Mouse (Mus musculus) left cerebral cortex, postnatal 25 days (tissue): ENCODE data around the gene Polr1d. TPM values are rescaled to one million over a fixed set of nuclear protein-coding genes. Genes with fewer than 3 reads are reported as not detected.

Experiments
- DNase-seq, 2 experiments: peaks; one replicate each; pipeline ENCODE4 v3.0.0; 2022; ENCODE audit warnings: low spot score in 2 of 2, mixed read lengths in 1 of 2
- intact Hi-C: fragments of 180-260 bp; cut with DNase I; formaldehyde crosslinking; loops from one replicate; pipeline ENCODE4 v1.15.1; 2025
- total RNA-seq, 2 experiments: library from RNA; stranded (reverse); gene quantifications; 2 replicates each; pipeline ENCODE4 v1.2.3; 2021

Polr1d gene
- total RNA-seq, 2 experiments from 2014 or later, result 72.0 to 72.9 TPM

DNA sequence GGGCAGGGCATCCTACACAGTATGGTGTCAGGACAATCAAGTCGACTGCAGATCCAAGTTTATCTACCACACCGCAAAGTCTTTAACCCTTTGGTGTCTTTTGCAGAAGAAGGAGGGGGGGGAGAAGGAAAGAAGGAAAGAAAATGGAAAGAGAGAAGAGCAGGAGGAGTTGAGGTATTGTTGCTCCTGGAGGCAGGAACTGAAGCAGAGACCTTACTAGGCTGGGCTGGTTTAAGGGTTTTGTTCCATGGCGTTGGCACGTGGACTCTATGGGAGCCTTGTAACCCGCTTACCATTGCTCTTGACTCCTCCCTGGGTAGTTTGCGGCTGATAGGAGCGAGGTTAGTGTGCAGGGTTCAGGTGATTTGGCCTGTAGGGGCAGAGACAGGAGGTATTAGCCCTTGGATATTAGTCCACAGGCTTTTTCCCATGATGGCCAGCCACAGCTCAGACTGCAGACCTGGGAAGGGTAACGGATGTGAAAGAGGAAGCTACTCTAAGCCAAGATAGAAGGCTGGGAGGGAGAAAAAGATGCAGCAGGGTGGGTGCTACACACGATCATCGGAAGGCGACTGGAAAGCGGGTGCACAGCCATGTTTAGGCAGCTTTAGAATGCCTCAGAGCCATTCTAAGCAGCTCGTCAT is 48.8 kb downstream of the Polr1d start:
- intact Hi-C loops, result no loop called here
- DNase-seq, result no peak

DNA sequence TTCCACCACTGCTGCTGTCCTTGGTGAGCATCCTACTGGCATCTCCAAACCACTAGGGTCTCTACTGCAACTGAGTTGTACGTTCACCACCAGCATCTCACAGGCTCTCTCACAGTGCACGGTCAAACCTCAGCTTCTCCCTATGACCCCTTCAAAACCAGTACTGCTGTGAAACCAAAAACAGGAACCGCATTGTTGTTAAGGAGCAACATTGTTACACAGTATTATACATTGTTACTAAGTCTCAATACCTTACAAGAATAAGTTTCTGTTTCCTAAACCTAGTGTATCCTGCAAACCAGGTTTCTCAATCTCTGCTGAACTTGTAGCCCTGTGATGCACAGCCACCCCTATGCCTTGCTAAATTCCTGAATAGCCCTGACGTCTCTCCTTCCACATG is 51.0 kb downstream of the Polr1d start:
- intact Hi-C loops, result no loop called here
- DNase-seq, result no peak

DNA sequence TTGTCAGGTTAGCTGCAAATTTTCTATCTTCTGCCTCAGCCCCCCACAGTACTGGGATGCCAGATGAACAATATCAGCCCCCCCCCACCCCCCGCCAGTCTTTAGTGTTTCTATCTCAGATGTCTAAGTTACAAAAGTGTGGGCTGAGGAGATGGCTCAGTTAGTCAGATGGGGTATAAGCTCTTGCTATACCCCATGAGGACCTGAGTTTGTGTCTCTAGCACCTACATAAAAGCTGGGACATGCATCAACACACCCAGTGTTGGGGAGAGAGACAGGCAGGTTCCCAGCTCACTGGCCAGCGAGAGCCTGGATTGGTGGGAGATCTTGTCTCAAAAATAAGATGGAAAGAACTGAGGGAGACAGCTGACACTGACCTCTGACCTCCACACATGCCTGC is 52.6 kb downstream of the Polr1d start:
- no peak for DNase-seq
- intact Hi-C loops, result no loop called here

DNA sequence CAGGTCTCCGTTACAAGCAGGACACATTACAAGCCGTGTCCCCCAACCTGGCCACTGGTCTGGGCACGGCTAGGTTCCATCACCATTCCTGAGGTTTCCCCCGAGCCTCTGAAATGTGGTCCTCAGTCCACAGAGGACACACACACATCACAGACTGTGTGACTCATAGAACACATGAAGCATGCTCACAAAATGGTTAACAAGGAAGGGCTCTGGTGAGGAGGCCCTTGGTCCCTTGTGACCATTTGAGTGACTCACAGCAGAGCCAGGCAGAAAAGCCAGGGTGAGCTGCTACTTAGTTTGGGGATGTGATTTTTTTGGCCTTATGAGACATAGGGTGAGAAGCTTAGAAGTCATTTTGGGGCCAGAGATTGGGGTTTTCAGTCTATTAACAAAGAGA is 55.1 kb downstream of the Polr1d start:
- no peak for DNase-seq
- intact Hi-C loops, result no loop called here

DNA sequence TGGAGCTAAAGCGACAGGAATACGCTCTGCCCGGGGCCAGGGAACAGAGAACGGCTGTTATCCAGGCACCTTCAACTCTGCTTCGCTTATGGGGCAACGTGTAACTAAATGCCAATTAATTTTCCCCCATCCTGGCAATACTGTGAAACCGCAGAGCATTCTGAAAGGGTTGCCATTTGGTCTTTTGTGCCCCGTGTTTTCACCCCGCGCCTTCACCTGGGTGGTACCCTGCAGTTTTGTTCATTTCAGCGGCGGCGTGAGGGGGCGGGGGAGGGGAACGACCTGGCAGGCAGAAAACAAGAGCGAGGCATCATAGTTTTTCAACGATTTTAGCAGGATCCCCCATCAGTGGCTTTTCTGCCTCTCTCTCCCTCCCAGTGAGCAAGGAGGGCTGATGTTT is 56.8 kb downstream of the Polr1d start:
- intact Hi-C loops, result no loop called here
- no peak for DNase-seq

GRCm38 (mm10) chr5:147134341-147135088 is 57.7 kb downstream of the Polr1d start:
- intact Hi-C loops, result no loop called here
- DNase-seq, result no peak

GRCm38 (mm10) chr5:147135089-147135446 is 58.2 kb downstream of the Polr1d start:
- intact Hi-C loops, result no loop called here
- no peak for DNase-seq

DNA sequence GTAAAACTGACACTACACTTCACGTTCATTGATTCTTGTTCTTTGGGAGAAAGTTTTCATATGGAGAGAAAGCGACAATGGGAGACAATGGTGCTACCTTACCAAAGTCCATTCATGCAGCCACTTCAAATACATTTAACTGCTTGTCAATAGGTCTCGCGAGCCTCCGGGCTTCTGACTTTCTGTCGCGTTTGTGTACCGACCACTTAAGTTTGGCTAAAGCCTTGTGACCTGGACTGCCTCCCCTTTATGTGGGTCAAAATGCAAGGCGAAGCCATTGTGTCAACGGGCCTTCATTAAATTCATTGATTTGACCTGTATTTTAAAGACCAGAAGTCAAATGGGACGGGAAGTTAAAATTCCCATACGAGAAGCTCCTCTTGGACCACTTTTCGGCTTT is 59.1 kb downstream of the Polr1d start:
- DNase-seq, result no peak
- intact Hi-C loops, result no loop called here

- intact Hi-C loops, result no loop called here
These were observed 70.5 kb downstream of the Polr1d start for GRCm38 (mm10) chr5:147147340-147147739.

DNA sequence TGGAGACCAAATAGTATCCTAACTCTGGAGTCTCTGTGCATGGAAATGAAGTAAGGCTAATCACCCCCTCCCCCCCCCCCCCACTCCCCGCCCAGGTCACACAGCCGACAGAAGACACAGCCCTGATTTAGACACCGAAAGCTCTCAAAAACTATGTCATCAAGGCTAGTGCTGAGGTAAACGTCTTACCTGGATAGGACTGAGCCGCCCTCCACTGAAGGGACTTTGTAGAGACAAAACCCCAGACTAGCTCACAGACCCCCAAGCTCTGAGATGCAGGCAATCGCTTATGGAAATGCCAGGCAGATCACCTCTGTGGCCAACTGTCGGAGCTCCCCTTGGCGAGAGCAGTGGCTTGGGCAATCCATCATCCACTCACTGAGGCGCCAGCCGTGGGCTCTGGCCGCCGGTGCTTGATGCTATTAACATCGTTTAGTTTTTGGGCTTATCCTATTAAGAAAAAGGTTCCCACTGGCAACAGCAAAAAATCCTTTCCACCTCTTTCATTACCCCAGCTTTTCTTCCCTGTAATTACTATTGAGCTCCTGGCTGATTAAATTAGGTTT is 78.0 kb downstream of the Polr1d start:
- intact Hi-C loops, result no loop called here
- DNase-seq, result no peak

More at GRCm38 (mm10) chr5:147147340-147147739, 70.5 kb downstream of the Polr1d start:
- no peak for DNase-seq

GRCm38 (mm10) chr5:147155449-147156133 is 78.7 kb downstream of the Polr1d start:
- DNase-seq, result peak in 1 of 2 experiments; percentile 33
- intact Hi-C loops, result no loop called here

DNA sequence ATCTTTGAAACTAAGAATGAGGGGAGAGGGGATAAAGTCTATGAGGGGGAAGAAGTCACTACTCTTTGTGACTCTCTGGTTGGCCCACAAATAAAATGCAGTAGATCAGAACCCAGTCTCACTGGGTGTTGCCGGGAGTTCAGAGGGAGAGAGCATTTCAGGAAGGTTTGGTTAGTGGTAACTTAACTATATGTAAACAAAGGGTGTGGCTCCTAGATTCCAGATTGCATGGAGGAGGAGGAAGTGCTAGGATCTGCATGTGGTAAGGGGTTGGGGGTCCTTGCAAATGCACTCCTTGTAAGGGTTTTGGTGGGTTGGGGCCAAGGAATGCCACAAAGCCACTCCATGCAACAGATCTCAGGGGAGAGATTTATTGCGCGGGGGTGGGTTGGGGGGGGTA is 79.5 kb downstream of the Polr1d start:
- intact Hi-C loops, result no loop called here
- no peak for DNase-seq

- DNase-seq, result no peak
- intact Hi-C loops, result no loop called here
These were observed 80.6 kb downstream of the Polr1d start for GRCm38 (mm10) chr5:147157441-147157840.

- no peak for DNase-seq
- intact Hi-C loops, result no loop called here
These were observed 82.5 kb downstream of the Polr1d start for GRCm38 (mm10) chr5:147159320-147159719.

DNA sequence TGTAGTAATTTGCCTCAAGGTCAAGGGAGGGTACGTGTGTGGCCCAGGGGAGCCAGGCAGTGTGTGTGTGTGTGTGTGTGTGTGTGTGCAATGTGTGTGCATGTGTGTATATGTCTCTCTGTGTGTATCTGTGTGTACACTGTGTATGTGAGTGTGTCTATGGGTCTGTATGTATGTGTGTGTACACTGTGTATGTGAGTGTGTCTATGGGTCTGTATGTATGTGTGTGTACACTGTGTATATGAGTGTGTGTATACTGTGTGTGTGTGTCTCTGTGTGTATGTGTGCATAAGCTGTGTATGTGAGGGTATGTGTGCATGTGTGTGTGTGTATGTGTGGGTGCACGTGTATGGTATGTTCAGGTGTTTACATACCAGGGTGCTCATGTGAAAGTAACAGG is 82.9 kb downstream of the Polr1d start:
- intact Hi-C loops, result no loop called here
- no peak for DNase-seq

Other genes starting within 250 kb of the Polr1d start
- gene Rpl21, start 244.2 kb upstream of the Polr1d start, total RNA-seq, result 100 to 1,000 TPM; 151 to 154 TPM
- gene Rasl11a, start 232.0 kb upstream of the Polr1d start, total RNA-seq, result 10 to 100 TPM in 1 of 2 experiments, 1 to 10 TPM in 1; 7.1 to 11.2 TPM
- gene Gtf3a, start 128.4 kb upstream of the Polr1d start, total RNA-seq, result 10 to 100 TPM; 25.3 to 25.4 TPM
- 10 to 100 TPM; 20.6 to 20.8 TPM for gene Mtif3, start 113.2 kb upstream of the Polr1d start, total RNA-seq
- gene Lnx2, start 464 bp upstream of the Polr1d start, total RNA-seq, result 1 to 10 TPM; 5.1 to 6.3 TPM
- under 1 TPM; 0.48 to 0.60 TPM for gene Gsx1, start 111.6 kb downstream of the Polr1d start, total RNA-seq
- gene Pdx1, start 192.9 kb downstream of the Polr1d start, total RNA-seq, result not detected
- not detected for gene Cdx2, start 230.2 kb downstream of the Polr1d start, total RNA-seq
- not detected for gene Urad, start 245.4 kb downstream of the Polr1d start, total RNA-seq